Mouse (Mus musculus): ENCODE data around the gene Nemp2. TPM values are rescaled to one million over a fixed set of nuclear protein-coding genes. Genes with fewer than 3 reads are reported as not detected.

Nemp2 gene
- polyA plus RNA-seq, 1 experiment from 2014 or later = 11.2 TPM

- Histone ChIP-seq H3K4me1 (ENCODE audit: control insufficient read depth, insufficient read depth, low read length) (no peaks in the 10 kb centered on the region), H3K4me3 (ENCODE audit: low read depth, low read length) (no peak overlapping the region), H3K27me3 (ENCODE audit: control insufficient read depth, insufficient read depth, low read length) (no peaks in the 10 kb centered on the region), H3K9ac (replicated peaks; ENCODE audit: low read length) (no peak overlapping the region), H3K36me3 (replicated peaks; ENCODE audit: control insufficient read depth, insufficient read depth, low read depth, low read length) (no peaks in the 10 kb centered on the region), H3K4me2 (ENCODE audit: low read depth, low read length) (no peak overlapping the region), H3K9me3 (replicated peaks; ENCODE audit: control insufficient read depth, low read length) (no peaks in the 10 kb centered on the region), H3K27ac (replicated peaks; ENCODE audit: low read depth, low read length) (no peak overlapping the region)
- no peak for DNase-seq (ENCODE audit: low spot score)
- 83% methylated on average over 4 of the region's 4 CpGs for WGBS
- no peak for ATAC-seq (replicated peaks; ENCODE audit: insufficient number of reproducible peaks, low FRiP score, low TSS enrichment, low read depth)
Measured at GRCm38 (mm10) chr1:52608486-52608885, 22.0 kb upstream of the Nemp2 start.

GRCm38 (mm10) chr1:52618217-52618616, 12.3 kb upstream of the Nemp2 start:
- no peaks in the 10 kb centered on the region for H3K36me3 ChIP-seq (replicated peaks; ENCODE audit: control insufficient read depth, insufficient read depth, low read depth, low read length)
- ATAC-seq (replicated peaks; ENCODE audit: insufficient number of reproducible peaks, low FRiP score, low TSS enrichment, low read depth) (no peak), DNase-seq (ENCODE audit: low spot score) (no peak)
- no peak overlapping the region for H3K4me2 ChIP-seq (ENCODE audit: low read depth, low read length)
- no peak overlapping the region for H3K9ac ChIP-seq (replicated peaks; ENCODE audit: low read length)
- no peaks in the 10 kb centered on the region for H3K27me3 ChIP-seq (ENCODE audit: control insufficient read depth, insufficient read depth, low read length)
- no peaks in the 10 kb centered on the region for H3K9me3 ChIP-seq (replicated peaks; ENCODE audit: control insufficient read depth, low read length)
- H3K27ac ChIP-seq (replicated peaks; ENCODE audit: low read depth, low read length) = no peak overlapping the region
- WGBS = 84% methylated on average over 1 of the region's 1 CpGs
- H3K4me1 ChIP-seq (ENCODE audit: control insufficient read depth, insufficient read depth, low read length) = no peaks in the 10 kb centered on the region
- H3K4me3 ChIP-seq (ENCODE audit: low read depth, low read length) = no peak overlapping the region

- Histone ChIP-seq H3K4me2 (ENCODE audit: low read depth, low read length) (no peak overlapping the region), H3K9ac (replicated peaks; ENCODE audit: low read length) (no peak overlapping the region), H3K9me3 (replicated peaks; ENCODE audit: control insufficient read depth, low read length) (no peaks in the 10 kb centered on the region), H3K27me3 (ENCODE audit: control insufficient read depth, insufficient read depth, low read length) (no peaks in the 10 kb centered on the region), H3K4me3 (ENCODE audit: low read depth, low read length) (no peak overlapping the region), H3K27ac (replicated peaks; ENCODE audit: low read depth, low read length) (no peak overlapping the region), H3K36me3 (replicated peaks; ENCODE audit: control insufficient read depth, insufficient read depth, low read depth, low read length) (no peaks in the 10 kb centered on the region), H3K4me1 (ENCODE audit: control insufficient read depth, insufficient read depth, low read length) (no peaks in the 10 kb centered on the region)
- ATAC-seq (replicated peaks; ENCODE audit: insufficient number of reproducible peaks, low FRiP score, low TSS enrichment, low read depth) (no peak), DNase-seq (ENCODE audit: low spot score) (no peak)
Measured at GRCm38 (mm10) chr1:52620442-52620841, 10.1 kb upstream of the Nemp2 start.

GRCm38 (mm10) chr1:52630937-52631299, 415 bp downstream of the Nemp2 start:
- Histone ChIP-seq H3K9me3 (replicated peaks; ENCODE audit: control insufficient read depth, low read length) (no peaks in the 10 kb centered on the region), H3K27me3 (ENCODE audit: control insufficient read depth, insufficient read depth, low read length) (no peaks in the 10 kb centered on the region), H3K4me3 (ENCODE audit: low read depth, low read length) (peak overlapping the region; percentile 73), H3K4me1 (ENCODE audit: control insufficient read depth, insufficient read depth, low read length) (no peaks in the 10 kb centered on the region), H3K27ac (replicated peaks; ENCODE audit: low read depth, low read length) (peak overlapping the region; percentile 68), H3K36me3 (replicated peaks; ENCODE audit: control insufficient read depth, insufficient read depth, low read depth, low read length) (no peaks in the 10 kb centered on the region), H3K9ac (replicated peaks; ENCODE audit: low read length) (peak overlapping the region; percentile 91), H3K4me2 (ENCODE audit: low read depth, low read length) (peak overlapping the region; percentile 36)
- WGBS = 0% methylated on average over 6 of the region's 6 CpGs
- DNase-seq (ENCODE audit: low spot score) (peak; percentile 72), ATAC-seq (replicated peaks; ENCODE audit: insufficient number of reproducible peaks, low FRiP score, low TSS enrichment, low read depth) (peak; percentile 77)

- Histone ChIP-seq H3K9ac (replicated peaks; ENCODE audit: low read length) (no peak overlapping the region), H3K36me3 (replicated peaks; ENCODE audit: control insufficient read depth, insufficient read depth, low read depth, low read length) (no peaks in the 10 kb centered on the region), H3K4me2 (ENCODE audit: low read depth, low read length) (peak overlapping the region; percentile 36), H3K9me3 (replicated peaks; ENCODE audit: control insufficient read depth, low read length) (no peaks in the 10 kb centered on the region), H3K27me3 (ENCODE audit: control insufficient read depth, insufficient read depth, low read length) (no peaks in the 10 kb centered on the region), H3K4me3 (ENCODE audit: low read depth, low read length) (peak overlapping the region; percentile 73), H3K27ac (replicated peaks; ENCODE audit: low read depth, low read length) (no peak overlapping the region), H3K4me1 (ENCODE audit: control insufficient read depth, insufficient read depth, low read length) (no peaks in the 10 kb centered on the region)
- 69% methylated on average over 2 of the region's 2 CpGs for WGBS
- ATAC-seq (replicated peaks; ENCODE audit: insufficient number of reproducible peaks, low FRiP score, low TSS enrichment, low read depth) (no peak), DNase-seq (ENCODE audit: low spot score) (peak; percentile 17)
Measured at GRCm38 (mm10) chr1:52631570-52631969, 1.1 kb downstream of the Nemp2 start.

- H3K9ac ChIP-seq (replicated peaks; ENCODE audit: low read length) = no peak overlapping the region
- WGBS = 86% methylated on average over 6 of the region's 6 CpGs
Measured at GRCm38 (mm10) chr1:52634251-52634650, 3.7 kb downstream of the Nemp2 start.

GRCm38 (mm10) chr1:52635932-52636331, 5.4 kb downstream of the Nemp2 start:
- H3K27me3 ChIP-seq (ENCODE audit: control insufficient read depth, insufficient read depth, low read length) = no peaks in the 10 kb centered on the region
- H3K9ac ChIP-seq (replicated peaks; ENCODE audit: low read length) = no peak overlapping the region
- ATAC-seq (replicated peaks; ENCODE audit: insufficient number of reproducible peaks, low FRiP score, low TSS enrichment, low read depth) (no peak), DNase-seq (ENCODE audit: low spot score) (no peak)
- H3K9me3 ChIP-seq (replicated peaks; ENCODE audit: control insufficient read depth, low read length) = no peaks in the 10 kb centered on the region
- 78% methylated on average over 3 of the region's 3 CpGs for WGBS
- no peaks in the 10 kb centered on the region for H3K4me1 ChIP-seq (ENCODE audit: control insufficient read depth, insufficient read depth, low read length)
- H3K27ac ChIP-seq (replicated peaks; ENCODE audit: low read depth, low read length) = no peak overlapping the region
- H3K4me3 ChIP-seq (ENCODE audit: low read depth, low read length) = no peak overlapping the region
- H3K36me3 ChIP-seq (replicated peaks; ENCODE audit: control insufficient read depth, insufficient read depth, low read depth, low read length) = no peaks in the 10 kb centered on the region
- H3K4me2 ChIP-seq (ENCODE audit: low read depth, low read length) = no peak overlapping the region

More at GRCm38 (mm10) chr1:52634251-52634650, 3.7 kb downstream of the Nemp2 start:
- H3K27ac ChIP-seq (replicated peaks; ENCODE audit: low read depth, low read length) = no peak overlapping the region
- no peak overlapping the region for H3K4me3 ChIP-seq (ENCODE audit: low read depth, low read length)
- H3K27me3 ChIP-seq (ENCODE audit: control insufficient read depth, insufficient read depth, low read length) = no peaks in the 10 kb centered on the region
- no peak overlapping the region for H3K4me2 ChIP-seq (ENCODE audit: low read depth, low read length)
- H3K9me3 ChIP-seq (replicated peaks; ENCODE audit: control insufficient read depth, low read length) = no peaks in the 10 kb centered on the region
- H3K4me1 ChIP-seq (ENCODE audit: control insufficient read depth, insufficient read depth, low read length) = no peaks in the 10 kb centered on the region
- no peaks in the 10 kb centered on the region for H3K36me3 ChIP-seq (replicated peaks; ENCODE audit: control insufficient read depth, insufficient read depth, low read depth, low read length)
- DNase-seq (ENCODE audit: low spot score) = no peak
- ATAC-seq (replicated peaks; ENCODE audit: insufficient number of reproducible peaks, low FRiP score, low TSS enrichment, low read depth) = no peak

GRCm38 (mm10) chr1:52638101-52638500, 7.6 kb downstream of the Nemp2 start:
- Histone ChIP-seq H3K36me3 (replicated peaks; ENCODE audit: control insufficient read depth, insufficient read depth, low read depth, low read length) (no peaks in the 10 kb centered on the region), H3K4me3 (ENCODE audit: low read depth, low read length) (no peak overlapping the region)
- ATAC-seq (replicated peaks; ENCODE audit: insufficient number of reproducible peaks, low FRiP score, low TSS enrichment, low read depth) = no peak

More at GRCm38 (mm10) chr1:52638101-52638500, 7.6 kb downstream of the Nemp2 start:
- WGBS = 92% methylated on average over 2 of the region's 2 CpGs
- DNase-seq (ENCODE audit: low spot score) = no peak
- no peaks in the 10 kb centered on the region for H3K4me1 ChIP-seq (ENCODE audit: control insufficient read depth, insufficient read depth, low read length)
- no peaks in the 10 kb centered on the region for H3K9me3 ChIP-seq (replicated peaks; ENCODE audit: control insufficient read depth, low read length)
- H3K4me2 ChIP-seq (ENCODE audit: low read depth, low read length) = no peak overlapping the region
- H3K27ac ChIP-seq (replicated peaks; ENCODE audit: low read depth, low read length) = no peak overlapping the region
- no peaks in the 10 kb centered on the region for H3K27me3 ChIP-seq (ENCODE audit: control insufficient read depth, insufficient read depth, low read length)
- no peak overlapping the region for H3K9ac ChIP-seq (replicated peaks; ENCODE audit: low read length)
